Mouse (Mus musculus) lung, postnatal 14 days (tissue): ENCODE results near the gene Mcrip2.
A peak's percentile ranks its signal among the peaks of the same experiment; 100 is the strongest.

Experiments used
- DNase-seq: peaks from one replicate; pipeline ENCODE4 v3.0.0; 2021

Mcrip2 gene

GRCm38 (mm10) chr17:25868601-25869191 is at the start of gene Mcrip2:
TSS of gene Mcrip2 (minus strand) at chr17:25868764.
- DNase-seq, result peak; percentile 83

- no peak for DNase-seq
These were observed 49.6 kb upstream of the Mcrip2 start for GRCm38 (mm10) chr17:25918037-25918750.

GRCm38 (mm10) chr17:25916931-25917647 is 48.5 kb upstream of the Mcrip2 start:
- no peak for DNase-seq

DNA sequence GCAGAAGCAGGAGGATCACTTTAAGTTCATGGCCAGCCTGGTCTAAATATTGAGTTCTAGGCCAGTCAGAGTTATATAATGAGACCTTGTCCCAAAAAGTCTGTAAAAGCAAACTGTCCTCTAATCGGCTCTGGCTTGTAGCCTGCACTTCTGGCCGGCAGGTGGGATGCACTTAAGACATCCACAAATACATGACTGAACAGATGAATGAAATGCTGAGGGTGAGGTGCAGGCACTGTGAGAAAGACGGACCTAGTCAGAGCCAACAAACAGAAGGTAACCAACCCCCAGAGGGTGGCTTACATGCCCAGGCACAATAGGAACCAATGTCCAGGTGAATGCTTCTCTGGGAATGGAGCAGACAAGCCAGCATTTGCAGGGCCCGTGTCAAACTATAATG is 45.7 kb upstream of the Mcrip2 start:
- DNase-seq, result no peak

DNA sequence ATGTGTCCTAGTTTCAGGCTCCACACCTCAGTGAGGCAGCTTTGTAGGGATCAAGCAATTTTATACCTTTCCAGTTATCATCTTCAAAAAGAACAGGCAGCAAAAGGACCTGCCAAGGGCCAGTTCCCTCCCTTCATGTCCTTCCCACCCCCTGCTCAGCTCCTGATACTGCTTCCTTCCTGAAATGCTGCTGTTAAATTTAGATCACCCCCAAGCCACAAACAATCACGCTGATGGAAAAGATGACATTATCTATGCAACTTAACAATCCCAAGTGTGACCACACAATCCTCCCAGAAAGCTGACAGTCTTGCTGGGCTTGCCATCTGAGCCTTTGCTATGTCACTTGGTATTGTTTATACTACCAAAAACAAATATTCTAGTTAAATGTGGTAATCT is 45.3 kb upstream of the Mcrip2 start:
- peak; percentile 16 for DNase-seq

- peak; percentile 18 for DNase-seq
These were observed 44.8 kb upstream of the Mcrip2 start for GRCm38 (mm10) chr17:25913186-25913876.

DNA sequence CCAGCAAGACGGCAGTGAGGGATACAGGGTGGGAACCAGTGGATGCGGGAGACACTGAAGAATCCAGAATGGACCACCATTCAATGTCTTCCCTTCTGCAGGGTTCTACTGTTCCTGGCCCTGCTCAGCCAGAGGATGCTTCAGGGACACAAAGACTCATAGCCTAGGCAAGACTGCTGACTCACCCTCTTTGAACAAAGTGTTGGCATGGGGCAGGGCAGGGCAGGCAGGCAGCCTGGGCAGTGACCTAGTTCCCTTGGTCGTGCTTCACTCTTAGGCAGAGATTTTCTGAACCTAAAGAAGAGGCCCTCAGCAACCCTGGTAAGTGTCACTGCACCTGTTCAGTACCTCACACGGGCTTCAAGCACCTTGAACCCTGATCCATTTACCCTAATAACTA is 43.3 kb upstream of the Mcrip2 start:
- peak; percentile 9 for DNase-seq

GRCm38 (mm10) chr17:25907640-25908039 is 39.1 kb upstream of the Mcrip2 start:
- no peak for DNase-seq

GRCm38 (mm10) chr17:25903061-25903460 is 34.5 kb upstream of the Mcrip2 start:
- DNase-seq, result no peak

- no peak for DNase-seq
These were observed 31.6 kb upstream of the Mcrip2 start for GRCm38 (mm10) chr17:25900193-25900592.

GRCm38 (mm10) chr17:25895891-25896290 is 27.3 kb upstream of the Mcrip2 start:
- DNase-seq, result no peak

DNA sequence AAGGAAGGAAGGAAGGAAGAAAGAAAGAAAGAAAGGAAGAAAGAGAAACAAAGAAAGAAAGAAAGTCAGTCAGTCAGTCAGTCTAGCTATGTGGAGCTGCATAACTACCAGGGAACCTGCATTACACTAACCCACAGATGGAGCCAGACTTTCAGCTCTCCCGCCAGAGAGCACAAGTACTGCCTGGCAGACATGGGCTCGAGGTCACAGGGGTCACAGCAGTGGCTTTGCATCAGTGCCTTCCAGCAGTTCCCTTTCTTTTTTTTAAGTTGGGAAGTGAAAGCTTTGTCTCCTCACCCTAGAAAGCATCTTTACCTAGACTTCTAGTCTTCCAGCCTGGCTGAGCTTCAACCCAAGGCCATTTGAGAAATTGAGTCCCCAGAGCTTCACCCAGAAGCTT is 26.9 kb upstream of the Mcrip2 start:
- DNase-seq, result no peak

DNA sequence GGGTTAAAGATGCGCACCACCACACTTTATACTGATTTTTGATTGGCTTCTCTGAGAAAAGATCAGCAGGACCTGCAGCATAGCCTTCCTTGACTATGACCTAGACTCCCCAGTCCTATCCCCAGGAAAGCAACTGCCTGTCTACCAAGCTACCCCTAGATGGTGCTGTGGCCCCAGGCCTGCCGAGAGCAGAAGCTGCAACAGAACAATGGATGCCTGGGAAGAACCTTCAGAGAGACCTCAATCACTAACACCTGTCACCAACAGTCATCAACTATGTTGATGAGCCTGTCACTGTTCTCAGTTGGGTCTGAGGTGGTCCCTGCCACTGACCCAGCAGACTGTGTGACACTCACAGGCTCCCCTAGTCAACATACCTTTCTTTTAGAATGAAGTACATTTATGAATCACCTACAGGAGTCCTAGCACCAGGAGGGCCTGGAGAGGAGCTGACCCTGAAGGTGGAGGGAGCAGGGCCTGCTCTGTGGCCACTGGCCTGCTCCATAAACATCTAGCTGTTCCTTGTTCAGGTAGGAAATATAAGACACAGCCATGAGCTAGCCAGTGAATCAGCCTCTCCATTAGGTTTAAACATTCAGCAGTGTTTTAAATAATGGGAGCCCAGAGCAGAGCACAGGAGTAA is 25.5 kb upstream of the Mcrip2 start:
- peak; percentile 79 for DNase-seq

- no peak for DNase-seq
These were observed 20.3 kb upstream of the Mcrip2 start for GRCm38 (mm10) chr17:25888837-25889236.

DNA sequence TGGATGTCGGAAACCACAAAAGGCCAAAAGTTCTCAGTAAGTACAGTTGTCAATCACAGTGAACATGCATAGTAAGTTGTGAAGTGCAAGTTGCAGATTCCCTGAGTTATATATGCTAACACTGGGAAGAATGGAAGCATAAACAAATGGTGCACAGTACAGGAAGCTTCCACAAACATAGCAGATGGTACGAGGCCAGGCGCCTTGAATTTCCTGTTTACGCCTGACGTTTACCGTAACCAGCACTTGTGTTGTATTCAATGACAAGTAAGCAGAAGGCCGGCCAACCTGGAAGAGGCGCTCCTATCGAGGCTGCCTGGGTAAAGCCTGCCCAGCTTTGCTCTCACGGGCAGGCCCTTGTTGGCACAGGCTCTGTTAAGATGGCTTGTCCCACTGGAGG is 18.9 kb upstream of the Mcrip2 start:
- DNase-seq, result peak; percentile 49

DNA sequence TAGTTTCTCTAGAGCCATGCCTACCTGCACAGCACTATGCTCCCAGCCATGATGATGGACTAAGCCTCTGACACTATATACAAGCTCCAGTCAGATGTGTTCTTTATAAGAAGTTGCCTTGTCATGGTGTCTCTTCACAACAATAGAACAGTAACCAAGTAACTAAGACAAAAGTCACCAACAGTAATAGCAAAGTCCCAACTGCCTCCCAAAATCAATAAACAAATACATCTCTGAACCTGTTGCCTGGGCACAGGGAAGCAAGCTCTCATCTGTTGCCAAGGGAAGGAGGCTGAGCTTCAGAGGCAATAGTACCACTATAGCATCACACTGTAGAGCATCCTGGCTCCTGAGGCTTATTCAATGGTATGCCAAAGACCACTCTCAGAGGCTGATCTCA is 18.2 kb upstream of the Mcrip2 start:
- no peak for DNase-seq

- no peak for DNase-seq
These were observed 17.1 kb upstream of the Mcrip2 start for GRCm38 (mm10) chr17:25885636-25886035.

DNA sequence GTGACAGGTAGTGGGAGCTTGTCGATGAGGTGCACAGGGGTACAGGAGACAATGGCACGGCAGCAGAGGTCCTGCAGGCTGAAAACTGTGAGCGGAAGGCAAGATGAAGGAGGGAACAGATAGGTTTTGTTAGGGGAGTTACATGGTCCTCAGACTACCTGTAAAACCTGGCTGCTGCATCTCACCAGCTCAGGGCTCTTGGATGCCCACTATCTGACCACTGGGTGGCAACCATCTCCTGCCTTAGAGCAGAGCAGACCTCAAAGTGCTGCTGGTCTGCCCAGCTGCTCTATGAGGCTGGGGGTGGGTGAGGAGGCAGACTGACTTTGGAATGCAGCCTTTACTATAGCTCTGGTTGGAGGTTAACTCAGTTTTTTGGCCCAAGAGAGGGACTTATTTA is 15.3 kb upstream of the Mcrip2 start:
- no peak for DNase-seq

- DNase-seq, result no peak
These were observed 14.7 kb upstream of the Mcrip2 start for GRCm38 (mm10) chr17:25883268-25883667.

GRCm38 (mm10) chr17:25882306-25882705 is 13.7 kb upstream of the Mcrip2 start:
- no peak for DNase-seq

GRCm38 (mm10) chr17:25881691-25882090 is 13.1 kb upstream of the Mcrip2 start:
- DNase-seq, result no peak

DNA sequence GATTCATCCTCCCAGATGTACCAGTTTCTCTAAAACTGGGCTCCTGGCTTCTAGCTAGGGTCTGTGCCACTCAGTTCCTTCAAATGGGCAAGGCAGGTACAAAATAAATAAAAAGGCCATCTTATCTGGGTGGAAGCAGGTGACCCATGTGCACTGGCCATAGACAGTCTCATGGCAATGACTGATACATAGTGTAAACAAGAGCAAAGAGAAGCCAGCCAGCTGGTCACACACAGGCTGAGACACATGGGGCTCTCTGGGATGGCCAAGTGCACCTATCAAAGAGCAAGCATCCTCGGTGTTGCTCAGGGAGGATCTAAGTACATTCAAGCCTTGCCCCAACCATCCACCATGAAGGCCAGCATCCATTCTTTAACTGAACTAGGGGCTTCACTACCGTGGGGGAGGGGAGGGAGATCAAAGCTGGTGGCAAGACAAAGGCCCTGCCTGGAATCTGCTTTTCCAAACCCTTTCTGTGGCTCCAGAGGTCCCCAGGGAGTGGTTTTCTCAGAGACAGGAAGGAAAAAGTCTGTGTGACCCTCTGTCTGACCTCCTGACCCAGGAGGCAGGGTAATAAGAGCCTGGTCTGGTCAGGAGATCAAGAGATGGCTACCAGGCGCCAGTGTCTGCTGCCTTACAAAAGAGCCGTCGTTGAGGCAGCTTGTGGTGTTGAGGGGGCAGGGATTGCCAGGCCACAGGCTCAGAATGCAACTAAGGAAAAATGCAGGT is 12.5 kb upstream of the Mcrip2 start:
- DNase-seq, result no peak
